Mouse (Mus musculus) liver, embryonic 14.5 days (tissue): ENCODE results near the gene Echdc2. TPM values are rescaled to one million over a fixed set of nuclear protein-coding genes. Genes with fewer than 3 reads are reported as not detected.

Experiments used
- ATAC-seq: fragments of 200-750 bp; cut with Nextera tagmentation; 2 replicates; pipeline ENCODE4 v1.8.0; 2017; ENCODE audit warnings: moderate number of reproducible peaks, mild to moderate bottlenecking, moderate library complexity; ENCODE audit not compliant: insufficient read depth
- DNase-seq, 3 experiments: peaks; one replicate each; pipeline ENCODE4 v3.0.0-alpha.2; 2012 to 2013; ENCODE audit warnings: low read depth in 3 of 3, low spot score in 3 of 3
- H3K27ac ChIP-seq: fragments of 300-500 bp; sonication (generic); 2 replicates; pipeline ENCODE4 v1.5.1; 2014; ENCODE audit warnings: moderate library complexity, mild to moderate bottlenecking, control low read depth, inconsistent platforms
- H3K27me3 ChIP-seq: fragments of 300-500 bp; sonication (generic); 2 replicates; pipeline ENCODE4 v1.6.1; 2014; ENCODE audit warnings: mild to moderate bottlenecking, low read length, moderate library complexity; ENCODE audit not compliant: control insufficient read depth, insufficient read depth
- H3K36me3 ChIP-seq: fragments of 300-500 bp; sonication (generic); replicated peaks from 2 replicates; pipeline ENCODE4 v1.6.1; 2014; ENCODE audit warnings: low read depth; ENCODE audit not compliant: control insufficient read depth, insufficient read depth
- H3K4me1 ChIP-seq, 2 experiments: fragments of 200-500 bp in 1 of 2; fragments of 300-500 bp in 1 of 2; sonication (generic) in 1 of 2; replicated peaks; 2 replicates each; pipeline ENCODE4 v1.6.1; 2012 to 2014; ENCODE audit warnings: antibody characterized with exemption in 1 of 2, inconsistent platforms in 1 of 2, low read length in 1 of 2; ENCODE audit not compliant: control insufficient read depth in 2 of 2, insufficient read depth in 2 of 2
- H3K4me2 ChIP-seq: fragments of 300-500 bp; sonication (generic); 2 replicates; pipeline ENCODE4 v1.6.1; 2014; ENCODE audit warnings: low read depth, mild to moderate bottlenecking, control low read depth, moderate library complexity
- H3K4me3 ChIP-seq, 2 experiments: fragments of 200-500 bp in 1 of 2; fragments of 300-500 bp in 1 of 2; sonication (generic) in 1 of 2; 2 replicates each; pipeline ENCODE4 v1.5.1; 2012 to 2014; ENCODE audit warnings: low read depth in 2 of 2, low read length in 2 of 2, mild to moderate bottlenecking in 2 of 2, control low read depth in 1 of 2, inconsistent platforms in 1 of 2, moderate library complexity in 1 of 2; ENCODE audit not compliant: insufficient read depth in 1 of 2
- H3K9ac ChIP-seq: fragments of 300-500 bp; sonication (generic); replicated peaks from 2 replicates; pipeline ENCODE4 v1.6.1; 2014; ENCODE audit warnings: mild to moderate bottlenecking, control low read depth, moderate library complexity
- H3K9me3 ChIP-seq: fragments of 300-500 bp; sonication (generic); 2 replicates; pipeline ENCODE4 v1.6.1; 2016; ENCODE audit warnings: low read length, mixed read lengths; ENCODE audit not compliant: control insufficient read depth
- CTCF ChIP-seq: IDR thresholded peaks from 2 replicates; pipeline ENCODE4 v1.5.1; 2016; ENCODE audit warnings: antibody characterized with exemption, low read depth, control low read depth
- EP300 ChIP-seq: IDR thresholded peaks from 2 replicates; pipeline ENCODE4 v1.6.1; 2016; ENCODE audit warnings: antibody characterized with exemption, low read depth
- WGBS: fragments of 180-500 bp; shearing (Covaris S2); extraction: QIAGEN DNeasy Blood & Tissue Kit; methylation state at CpG from one replicate; pipeline ENCODE4 v1.1.7; 2014; ENCODE audit not compliant: insufficient replicate concordance; 5-methylcytosine and 5-hydroxymethylcytosine counted together
- polyA plus RNA-seq, 2 experiments: library from polyadenylated mRNA; depleted of rRNA in 1 of 2; stranded (reverse) in 1 of 2; unstranded in 1 of 2; fragments of >200 nt; fragmentation: Nextera tagmentation in 1 of 2; extraction: Ambion mirVana in 1 of 2; gene quantifications; 2 replicates each; pipeline versions ENCODE4 v1.2.1 to v1.2.3; 2012 to 2014

Echdc2 gene
- polyA plus RNA-seq, 2 experiments: 11.1 to 12.7 TPM

- no peak for TF ChIP-seq CTCF
- no peak overlapping the region for H3K9ac ChIP-seq
- WGBS: 81% methylated on average over 1 of the region's 1 CpGs
Observed at GRCm38 (mm10) chr4:108124104-108124503, 41.1 kb upstream of the Echdc2 start.

GRCm38 (mm10) chr4:108126260-108126659 is 39.0 kb upstream of the Echdc2 start:
- no peak overlapping the region for H3K4me2 ChIP-seq
- no peaks in the 10 kb centered on the region for H3K4me1 ChIP-seq
- no peak overlapping the region for H3K9ac ChIP-seq
- DNase-seq (no peak), ATAC-seq (no peak)
- H3K27ac ChIP-seq: no peak overlapping the region
- H3K27me3 ChIP-seq: no peaks in the 10 kb centered on the region
- no peaks in the 10 kb centered on the region for H3K9me3 ChIP-seq
- no peaks in the 10 kb centered on the region for H3K36me3 ChIP-seq
- TF ChIP-seq EP300 (no peak), CTCF (no peak)
- no peak overlapping the region for H3K4me3 ChIP-seq
- WGBS: 63% methylated on average over 4 of the region's 4 CpGs

More at GRCm38 (mm10) chr4:108124104-108124503, 41.1 kb upstream of the Echdc2 start:
- Histone ChIP-seq H3K27ac (no peak overlapping the region), H3K9me3 (no peaks in the 10 kb centered on the region), H3K36me3 (no peaks in the 10 kb centered on the region), H3K4me1 (no peaks in the 10 kb centered on the region), H3K4me2 (no peak overlapping the region), H3K27me3 (no peaks in the 10 kb centered on the region), H3K4me3 (no peak overlapping the region)
- ATAC-seq (no peak), DNase-seq (no peak)

DNA sequence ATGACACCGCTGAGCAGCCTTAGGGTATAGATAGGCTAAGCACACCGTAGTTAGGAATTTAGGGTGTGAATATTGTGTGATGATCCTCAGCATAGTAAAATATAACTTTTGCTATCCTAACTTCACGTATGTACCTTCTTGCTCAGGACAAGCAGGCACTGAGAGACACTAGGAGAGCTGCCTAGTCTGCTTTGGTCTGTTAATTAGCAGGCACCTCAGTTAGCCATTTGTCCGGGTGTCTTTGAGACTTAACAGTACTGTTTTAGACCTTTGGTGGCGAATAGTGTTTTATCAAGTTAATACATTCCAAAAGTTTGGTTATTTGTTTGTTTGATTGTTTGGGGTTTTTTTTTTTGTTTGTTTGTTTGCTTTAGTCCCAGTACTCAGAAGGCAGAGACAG is 37.7 kb upstream of the Echdc2 start:
- no peak for TF ChIP-seq EP300
- no peak for TF ChIP-seq CTCF
- no peak overlapping the region for H3K4me2 ChIP-seq
- no peak overlapping the region for H3K4me3 ChIP-seq
- DNase-seq (no peak), ATAC-seq (no peak)
- no peaks in the 10 kb centered on the region for H3K4me1 ChIP-seq
- H3K27me3 ChIP-seq: no peaks in the 10 kb centered on the region
- no peak overlapping the region for H3K27ac ChIP-seq
- H3K36me3 ChIP-seq: no peaks in the 10 kb centered on the region
- H3K9ac ChIP-seq: no peak overlapping the region
- 74% methylated on average over 5 of the region's 5 CpGs for WGBS
- H3K9me3 ChIP-seq: no peaks in the 10 kb centered on the region

DNA sequence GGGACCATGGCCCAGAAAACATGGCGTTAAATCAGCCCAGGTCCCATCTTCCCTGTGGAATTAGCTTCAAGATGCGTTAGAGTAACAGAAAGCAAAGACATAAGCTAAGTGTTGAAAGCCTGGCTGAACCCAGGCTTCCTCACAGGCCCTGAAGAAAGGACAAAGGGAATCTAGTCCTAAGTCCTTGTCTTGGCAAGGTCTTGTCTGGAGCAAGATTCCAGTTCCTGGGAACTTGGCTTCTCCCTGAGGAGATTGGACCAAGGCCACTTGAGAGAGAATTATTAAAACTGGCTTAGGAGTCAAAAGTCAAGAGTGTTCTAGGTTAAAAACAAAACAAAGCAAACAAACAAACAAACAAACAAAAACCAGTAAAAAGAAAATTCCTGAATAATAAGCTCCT is 36.9 kb upstream of the Echdc2 start:
- no peak overlapping the region for H3K4me3 ChIP-seq
- no peak for ATAC-seq
- TF ChIP-seq EP300: no peak
- TF ChIP-seq CTCF: no peak
- H3K4me1 ChIP-seq: no peaks in the 10 kb centered on the region
- H3K36me3 ChIP-seq: no peaks in the 10 kb centered on the region
- no peak overlapping the region for H3K9ac ChIP-seq
- H3K27me3 ChIP-seq: no peaks in the 10 kb centered on the region
- H3K27ac ChIP-seq: no peak overlapping the region
- no peak for DNase-seq
- 64% methylated on average over 2 of the region's 2 CpGs for WGBS
- H3K4me2 ChIP-seq: no peak overlapping the region
- no peaks in the 10 kb centered on the region for H3K9me3 ChIP-seq

DNA sequence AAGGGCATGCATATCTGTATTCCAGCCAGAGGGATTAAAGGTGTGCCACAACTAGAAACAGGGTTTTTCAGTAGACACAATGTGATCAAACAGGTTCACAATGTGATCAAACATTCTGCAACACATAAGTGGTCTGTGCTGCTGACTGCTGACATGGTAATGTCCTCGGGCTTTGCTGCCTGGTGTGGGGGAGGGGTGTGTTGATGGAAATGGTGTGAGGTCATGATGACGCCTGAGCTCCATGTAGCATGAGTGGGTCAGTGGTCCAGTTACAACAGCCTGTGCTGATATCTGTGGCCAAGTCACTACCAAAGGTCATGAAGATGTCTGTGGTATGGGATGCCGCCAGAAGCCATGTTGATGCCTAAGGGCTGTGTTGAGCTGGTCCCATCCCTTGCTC is 34.8 kb upstream of the Echdc2 start:
- DNase-seq (no peak), ATAC-seq (no peak)
- Histone ChIP-seq H3K4me2 (no peak overlapping the region), H3K36me3 (no peaks in the 10 kb centered on the region), H3K9me3 (no peaks in the 10 kb centered on the region), H3K9ac (no peak overlapping the region), H3K27ac (no peak overlapping the region), H3K4me1 (no peaks in the 10 kb centered on the region), H3K27me3 (no peaks in the 10 kb centered on the region), H3K4me3 (no peak overlapping the region)
- TF ChIP-seq CTCF: no peak
- no peak for TF ChIP-seq EP300
- WGBS: 71% methylated on average over 3 of the region's 3 CpGs
